Mouse (Mus musculus): ENCODE measurements around the gene Cbfa2t2.

DNA sequence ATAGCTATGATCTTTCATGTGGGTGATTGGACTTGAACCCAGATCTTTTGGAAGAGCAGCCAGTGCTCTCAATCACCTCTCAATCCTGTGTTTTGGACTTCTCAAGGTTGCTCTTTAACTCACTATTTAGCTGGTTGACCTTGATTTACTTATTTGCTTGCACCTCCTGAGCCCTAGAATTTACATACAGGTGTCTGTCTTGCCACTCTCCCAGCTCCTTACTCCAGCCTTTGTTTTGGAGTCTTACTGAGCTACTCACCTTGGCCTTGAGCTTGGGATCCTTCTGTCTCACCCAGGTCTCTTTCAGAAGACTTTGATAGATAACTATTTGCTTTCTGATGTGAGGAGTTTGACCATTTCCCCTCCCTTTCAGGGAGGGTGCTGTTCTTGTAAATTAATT is 20.3 kb downstream of the Cbfa2t2 start:
- no peak for TF ChIP-seq EP300 (IDR thresholded peaks at IDR 0.05; ENCODE audit: low read depth)
- TF ChIP-seq CTCF (IDR thresholded peaks at IDR 0.05; ENCODE audit: low read depth): no peak
